Mouse (Mus musculus): ENCODE results near the gene Camkk2. TPM values are rescaled to one million over a fixed set of nuclear protein-coding genes. Genes with fewer than 3 reads are reported as not detected.

Camkk2 gene
- polyA plus RNA-seq, 1 experiment: 212 TPM

GRCm38 (mm10) chr5:122777322-122777721, 1.9 kb downstream of the Camkk2 start:
- TF ChIP-seq CTCF (IDR thresholded peaks at IDR 0.05; ENCODE audit: borderline replicate concordance, insufficient read depth, low read depth, low read length) (no peak), POLR2A (IDR thresholded peaks at IDR 0.05; ENCODE audit: borderline replicate concordance, insufficient read depth, low read length) (no peak)
- H3K27me3 ChIP-seq (ENCODE audit: control insufficient read depth, insufficient read depth, low read length): no peaks in the 10 kb centered on the region
- 19% methylated on average over 2 of the region's 2 CpGs for WGBS
- DNase-seq: peak in 1 of 2 experiments; percentile 35
- peaks cover 17% of the 10 kb centered on the region for H3K4me1 ChIP-seq (ENCODE audit: control insufficient read depth, insufficient read depth, low read length)
- H3K27ac ChIP-seq (ENCODE audit: insufficient read depth, low read length): peak overlapping the region; percentile 87
- H3K4me3 ChIP-seq (replicated peaks; ENCODE audit: insufficient read depth, low read depth, low read length): peak overlapping the region; percentile 64

- peaks cover 24% of the 10 kb centered on the region for H3K4me1 ChIP-seq (ENCODE audit: control insufficient read depth, insufficient read depth, low read length)
- DNase-seq: no peak
- H3K27me3 ChIP-seq (ENCODE audit: control insufficient read depth, insufficient read depth, low read length): no peaks in the 10 kb centered on the region
- peak overlapping the region; percentile 70 for H3K27ac ChIP-seq (ENCODE audit: insufficient read depth, low read length)
- 51% methylated on average over 14 of the region's 14 CpGs for WGBS
- no peak for TF ChIP-seq CTCF (IDR thresholded peaks at IDR 0.05; ENCODE audit: borderline replicate concordance, insufficient read depth, low read depth, low read length)
- TF ChIP-seq POLR2A (IDR thresholded peaks at IDR 0.05; ENCODE audit: borderline replicate concordance, insufficient read depth, low read length): no peak
- peak overlapping the region; percentile 20 for H3K4me3 ChIP-seq (replicated peaks; ENCODE audit: insufficient read depth, low read depth, low read length)
These were observed 3.4 kb downstream of the Camkk2 start for GRCm38 (mm10) chr5:122775646-122776286.

GRCm38 (mm10) chr5:122774743-122775611, 4.2 kb downstream of the Camkk2 start:
- no peaks in the 10 kb centered on the region for H3K27me3 ChIP-seq (ENCODE audit: control insufficient read depth, insufficient read depth, low read length)
- H3K4me1 ChIP-seq (ENCODE audit: control insufficient read depth, insufficient read depth, low read length): peaks cover 32% of the 10 kb centered on the region
- peak; percentile 56 to 58 for DNase-seq
- H3K4me3 ChIP-seq (replicated peaks; ENCODE audit: insufficient read depth, low read depth, low read length): peak overlapping the region; percentile 20
- H3K27ac ChIP-seq (ENCODE audit: insufficient read depth, low read length): peak overlapping the region; percentile 70
- TF ChIP-seq POLR2A (IDR thresholded peaks at IDR 0.05; ENCODE audit: borderline replicate concordance, insufficient read depth, low read length) (no peak), CTCF (IDR thresholded peaks at IDR 0.05; ENCODE audit: borderline replicate concordance, insufficient read depth, low read depth, low read length) (no peak)
- WGBS: 38% methylated on average over 28 of the region's 28 CpGs

- H3K4me1 ChIP-seq (ENCODE audit: control insufficient read depth, insufficient read depth, low read length): peaks cover 42% of the 10 kb centered on the region
- TF ChIP-seq POLR2A (IDR thresholded peaks at IDR 0.05; ENCODE audit: borderline replicate concordance, insufficient read depth, low read length) (no peak), CTCF (IDR thresholded peaks at IDR 0.05; ENCODE audit: borderline replicate concordance, insufficient read depth, low read depth, low read length) (no peak)
- no peak overlapping the region for H3K4me3 ChIP-seq (replicated peaks; ENCODE audit: insufficient read depth, low read depth, low read length)
- no peaks in the 10 kb centered on the region for H3K27me3 ChIP-seq (ENCODE audit: control insufficient read depth, insufficient read depth, low read length)
- 0 out of 2 replicates have a peak overlapping the region, but pooled peaks have one; percentile 10 for H3K27ac ChIP-seq (ENCODE audit: insufficient read depth, low read length)
- WGBS: 80% methylated on average over 11 of the region's 11 CpGs
- no peak for DNase-seq
These were observed 5.5 kb downstream of the Camkk2 start for GRCm38 (mm10) chr5:122773756-122774155.

- DNase-seq: no peak
- no peaks in the 10 kb centered on the region for H3K27me3 ChIP-seq (ENCODE audit: control insufficient read depth, insufficient read depth, low read length)
- H3K4me1 ChIP-seq (ENCODE audit: control insufficient read depth, insufficient read depth, low read length): peaks cover 49% of the 10 kb centered on the region
- 19% methylated on average over 9 of the region's 9 CpGs for WGBS
- H3K27ac ChIP-seq (ENCODE audit: insufficient read depth, low read length): peak overlapping the region; percentile 78
- no peak overlapping the region for H3K4me3 ChIP-seq (replicated peaks; ENCODE audit: insufficient read depth, low read depth, low read length)
- no peak for TF ChIP-seq CTCF (IDR thresholded peaks at IDR 0.05; ENCODE audit: borderline replicate concordance, insufficient read depth, low read depth, low read length)
These were observed 7.8 kb downstream of the Camkk2 start for GRCm38 (mm10) chr5:122771428-122771827.

GRCm38 (mm10) chr5:122770806-122771261, 8.4 kb downstream of the Camkk2 start:
- Histone ChIP-seq H3K27ac (ENCODE audit: insufficient read depth, low read length) (peak overlapping the region; percentile 88), H3K4me3 (replicated peaks; ENCODE audit: insufficient read depth, low read depth, low read length) (no peak overlapping the region), H3K4me1 (ENCODE audit: control insufficient read depth, insufficient read depth, low read length) (peaks cover 49% of the 10 kb centered on the region), H3K27me3 (ENCODE audit: control insufficient read depth, insufficient read depth, low read length) (no peaks in the 10 kb centered on the region)
- peak; percentile 89 to 97 for DNase-seq
- 2% methylated on average over 10 of the region's 10 CpGs for WGBS
- TF ChIP-seq CTCF (IDR thresholded peaks at IDR 0.05; ENCODE audit: borderline replicate concordance, insufficient read depth, low read depth, low read length) (no peak), POLR2A (IDR thresholded peaks at IDR 0.05; ENCODE audit: borderline replicate concordance, insufficient read depth, low read length) (0 out of 2 replicates have a peak, but pooled peaks have one; percentile 12)

- TF ChIP-seq POLR2A (IDR thresholded peaks at IDR 0.05; ENCODE audit: borderline replicate concordance, insufficient read depth, low read length) (no peak), CTCF (IDR thresholded peaks at IDR 0.05; ENCODE audit: borderline replicate concordance, insufficient read depth, low read depth, low read length) (no peak)
- no peaks in the 10 kb centered on the region for H3K27me3 ChIP-seq (ENCODE audit: control insufficient read depth, insufficient read depth, low read length)
- peak overlapping the region; percentile 88 for H3K27ac ChIP-seq (ENCODE audit: insufficient read depth, low read length)
- H3K4me3 ChIP-seq (replicated peaks; ENCODE audit: insufficient read depth, low read depth, low read length): no peak overlapping the region
- peaks cover 46% of the 10 kb centered on the region for H3K4me1 ChIP-seq (ENCODE audit: control insufficient read depth, insufficient read depth, low read length)
- 4% methylated on average over 7 of the region's 7 CpGs for WGBS
- no peak for DNase-seq
These were observed 8.9 kb downstream of the Camkk2 start for GRCm38 (mm10) chr5:122770304-122770703.
